Mouse (Mus musculus) G1E (cell line): ENCODE results near the gene Hist1h3i.
"Not testable (repeated sequence)": the region's sequence is repeated elsewhere in the genome, so short reads cannot be mapped to it uniquely, and the experiment has no call there.

Source experiments
- CTCF ChIP-seq: IDR thresholded peaks from 2 replicates; pipeline ENCODE4 v1.5.1; 2012; ENCODE audit warnings: low read depth, low read length, inconsistent platforms, mixed read lengths
- GATA1 ChIP-seq: IDR thresholded peaks from 2 replicates; pipeline ENCODE4 v1.6.1; 2012; ENCODE audit warnings: borderline replicate concordance, low read length, inconsistent platforms, mixed read lengths
- GATA2 ChIP-seq: IDR thresholded peaks from 2 replicates; pipeline ENCODE4 v1.6.1; 2012; ENCODE audit warnings: low read depth, low read length, inconsistent platforms, borderline replicate concordance
- POLR2AphosphoS5 ChIP-seq: IDR thresholded peaks from 2 replicates; pipeline ENCODE4 v1.6.1; 2012; ENCODE audit warnings: low read depth, low read length, inconsistent platforms; ENCODE audit not compliant: insufficient replicate concordance
- TAL1 ChIP-seq: conservative IDR thresholded peaks from 2 replicates; pipeline ENCODE4 v1.6.1; 2012; ENCODE audit warnings: low read depth, low read length, inconsistent platforms, mixed read lengths

DNA sequence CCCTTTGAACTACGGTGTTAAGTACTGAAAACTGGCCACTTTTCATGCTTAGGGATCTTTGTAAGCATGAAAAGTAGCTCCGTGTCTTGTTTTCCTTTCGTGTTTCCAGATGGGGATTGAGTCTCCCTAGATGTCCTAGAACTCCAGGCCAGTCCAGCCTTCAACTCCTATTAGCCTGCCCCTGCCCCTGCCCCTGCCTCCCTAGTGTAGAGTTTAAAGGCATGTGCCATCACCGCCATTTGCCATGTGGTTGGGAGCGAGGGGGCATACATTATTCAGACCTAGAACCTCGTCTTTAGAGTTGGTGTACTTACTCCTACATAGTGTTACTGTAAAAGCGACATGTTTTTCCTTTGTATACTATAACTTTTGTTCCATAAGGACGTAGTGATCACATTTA, 27.9 kb upstream of the Hist1h3i start:
- TF ChIP-seq CTCF, GATA1, TAL1, POLR2AphosphoS5, GATA2: not testable (repeated sequence)
